Mouse (Mus musculus): Measurements from ENCODE around the gene Olfr384. TPM values are rescaled to one million over a fixed set of nuclear protein-coding genes. Genes with fewer than 3 reads are reported as not detected.
"Not testable (repeated sequence)": the region's sequence is repeated elsewhere in the genome, so short reads cannot be mapped to it uniquely, and the experiment has no call there.

The Olfr384 gene
- total RNA-seq (2015; ENCODE audit: low replicate concordance) (not detected in 2 replicates), total RNA-seq (2017; ENCODE audit: low replicate concordance) (not detected in 2 replicates)

GRCm38 (mm10) chr11:73598294-73598693, at the start of gene Olfr384:
Gene Olfr384, plus strand, starts transcription at chr11:73598594.
- no peak for ATAC-seq (replicated peaks; ENCODE audit: low FRiP score, poor library complexity, severe bottlenecking)

DNA sequence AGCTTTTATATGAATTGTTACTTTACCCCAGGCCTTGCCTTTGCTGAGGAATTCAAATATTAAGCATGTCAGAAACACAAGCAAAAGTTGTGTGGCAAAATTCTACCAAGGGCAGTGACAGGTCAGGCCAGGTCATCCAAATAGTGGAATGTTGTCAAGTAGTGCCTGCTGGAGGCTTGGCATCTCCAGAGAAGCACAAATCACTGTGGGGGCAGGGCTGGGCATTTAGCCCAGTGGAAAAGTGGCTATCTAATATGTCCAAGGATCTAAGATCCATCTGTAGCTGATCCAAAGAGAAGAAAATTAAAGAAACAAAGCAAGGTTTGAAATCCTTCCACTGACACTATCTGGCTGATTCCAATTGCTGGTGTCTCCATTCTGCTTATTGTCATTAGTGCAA, 18.5 kb upstream of the Olfr384 start:
- no peak for ATAC-seq (replicated peaks; ENCODE audit: low FRiP score, poor library complexity, severe bottlenecking)

DNA sequence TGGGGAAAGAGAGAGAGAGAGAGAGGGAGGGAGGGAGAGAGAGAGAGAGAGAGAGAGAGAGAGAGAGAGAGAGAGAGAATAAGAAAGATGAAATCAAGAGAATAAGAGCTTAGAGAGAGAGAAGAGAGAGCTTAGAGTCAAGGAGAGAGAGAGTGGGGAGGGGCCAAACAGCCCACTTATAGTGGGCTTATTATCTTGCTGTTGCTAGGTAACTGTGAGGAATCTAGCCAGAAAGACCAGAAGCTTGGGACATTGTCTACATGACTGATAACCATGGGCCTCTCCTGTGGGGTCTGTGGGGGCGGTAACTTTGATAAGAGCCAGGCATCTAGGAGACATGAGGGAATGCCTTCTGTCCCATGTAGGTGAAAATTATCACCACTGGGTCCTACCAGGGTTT, 15.2 kb upstream of the Olfr384 start:
- ATAC-seq (replicated peaks; ENCODE audit: low FRiP score, poor library complexity, severe bottlenecking), result not testable (repeated sequence)

DNA sequence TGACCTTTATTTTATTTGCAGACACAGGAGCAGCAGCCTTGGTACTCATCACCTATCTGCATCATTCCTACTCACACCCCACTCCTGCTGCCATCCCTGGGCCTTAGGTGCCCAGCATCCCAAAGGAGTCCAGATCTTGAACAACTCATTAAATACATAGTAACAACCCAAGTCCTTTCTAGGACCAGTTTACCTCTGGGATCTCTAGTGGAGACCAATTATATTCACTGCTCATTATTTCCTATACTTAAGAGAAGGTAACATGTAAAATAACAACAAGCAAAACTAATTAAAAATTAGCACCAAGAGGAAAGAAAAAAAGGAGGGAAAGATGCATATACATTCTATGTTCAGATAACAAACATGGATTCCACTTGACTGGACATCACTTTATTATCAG, 5.5 kb upstream of the Olfr384 start, which contains the start of gene Olfr385:
Gene Olfr385 (minus strand): TSS at position 101 of the 400 bp plus-strand sequence.
- no peak for ATAC-seq (replicated peaks; ENCODE audit: low FRiP score, poor library complexity, severe bottlenecking)

Other genes with a start within 250 kb of the Olfr384 start
- gene Olfr20, start 247.8 kb upstream of the Olfr384 start, total RNA-seq (2015; ENCODE audit: low replicate concordance), result not detected in 2 replicates
- gene Olfr20, start 247.8 kb upstream of the Olfr384 start, total RNA-seq (2017; ENCODE audit: low replicate concordance), result not detected in 2 replicates
- gene Olfr376, start 227.3 kb upstream of the Olfr384 start, total RNA-seq (2015; ENCODE audit: low replicate concordance), result not detected in 2 replicates
- gene Olfr376, start 227.3 kb upstream of the Olfr384 start, total RNA-seq (2017; ENCODE audit: low replicate concordance), result not detected in 2 replicates
- gene Olfr1, start 199.0 kb upstream of the Olfr384 start, total RNA-seq (2015; ENCODE audit: low replicate concordance), result not detected in 2 replicates
- gene Olfr1, start 199.0 kb upstream of the Olfr384 start, total RNA-seq (2017; ENCODE audit: low replicate concordance), result not detected in 2 replicates
- not detected in 2 replicates for gene Olfr378, start 170.1 kb upstream of the Olfr384 start, total RNA-seq (2015; ENCODE audit: low replicate concordance)
- not detected in 2 replicates for gene Olfr378, start 170.1 kb upstream of the Olfr384 start, total RNA-seq (2017; ENCODE audit: low replicate concordance)
- gene Olfr380, start 141.1 kb upstream of the Olfr384 start, total RNA-seq (2015; ENCODE audit: low replicate concordance), result not detected in 2 replicates
- not detected in 2 replicates for gene Olfr380, start 141.1 kb upstream of the Olfr384 start, total RNA-seq (2017; ENCODE audit: low replicate concordance)
- gene Olfr381, start 107.0 kb upstream of the Olfr384 start, total RNA-seq (2015; ENCODE audit: low replicate concordance), result not detected in 2 replicates
- not detected in 2 replicates for gene Olfr381, start 107.0 kb upstream of the Olfr384 start, total RNA-seq (2017; ENCODE audit: low replicate concordance)
- gene Olfr382, start 81.4 kb upstream of the Olfr384 start, total RNA-seq (2015; ENCODE audit: low replicate concordance), result not detected in 2 replicates
- not detected in 2 replicates for gene Olfr382, start 81.4 kb upstream of the Olfr384 start, total RNA-seq (2017; ENCODE audit: low replicate concordance)
- gene Olfr385, start 5.6 kb upstream of the Olfr384 start, total RNA-seq (2015; ENCODE audit: low replicate concordance), result not detected in 2 replicates
- gene Olfr385, start 5.6 kb upstream of the Olfr384 start, total RNA-seq (2017; ENCODE audit: low replicate concordance), result not detected in 2 replicates
- not detected in 2 replicates for gene Zfp735, start 90.2 kb downstream of the Olfr384 start, total RNA-seq (2015; ENCODE audit: low replicate concordance)
- gene Zfp735, start 90.2 kb downstream of the Olfr384 start, total RNA-seq (2017; ENCODE audit: low replicate concordance), result not detected in 2 replicates
- gene Olfr389, start 182.1 kb downstream of the Olfr384 start, total RNA-seq (2015; ENCODE audit: low replicate concordance), result not detected in 2 replicates
- gene Olfr389, start 182.1 kb downstream of the Olfr384 start, total RNA-seq (2017; ENCODE audit: low replicate concordance), result not detected in 2 replicates
- not detected in 2 replicates for gene Olfr390, start 184.4 kb downstream of the Olfr384 start, total RNA-seq (2015; ENCODE audit: low replicate concordance)
- not detected in 2 replicates for gene Olfr390, start 184.4 kb downstream of the Olfr384 start, total RNA-seq (2017; ENCODE audit: low replicate concordance)
- gene Olfr391-ps, start 204.5 kb downstream of the Olfr384 start, total RNA-seq (2015; ENCODE audit: low replicate concordance), result not detected in 2 replicates
- gene Olfr391-ps, start 204.5 kb downstream of the Olfr384 start, total RNA-seq (2017; ENCODE audit: low replicate concordance), result not detected in 2 replicates
- not detected in 2 replicates for gene Olfr392, start 218.5 kb downstream of the Olfr384 start, total RNA-seq (2015; ENCODE audit: low replicate concordance)
- gene Olfr392, start 218.5 kb downstream of the Olfr384 start, total RNA-seq (2017; ENCODE audit: low replicate concordance), result 0.51 TPM in 1 of 2 replicates, not detected in the other

All from erythroblast, adult 5-6 weeks (primary cell).